Mouse (Mus musculus) hindbrain, embryonic 13.5 days (tissue): ENCODE measurements around the gene Zfp760. TPM values are rescaled to one million over a fixed set of nuclear protein-coding genes. Genes with fewer than 3 reads are reported as not detected.
A peak's percentile ranks its signal among the peaks of the same experiment; 100 is the strongest.

Experiments used
- ATAC-seq: fragments of 200-750 bp; cut with Nextera tagmentation; 2 replicates; pipeline ENCODE4 v1.8.0; 2017; ENCODE audit warnings: moderate TSS enrichment; ENCODE audit not compliant: low FRiP score
- H3K27ac ChIP-seq: fragments of 300-500 bp; sonication (generic); 2 replicates; pipeline ENCODE4 v1.5.1; 2015; ENCODE audit warnings: inconsistent platforms, mild to moderate bottlenecking, moderate library complexity
- H3K27me3 ChIP-seq: fragments of 300-500 bp; sonication (generic); 2 replicates; pipeline ENCODE4 v1.6.1; 2015; ENCODE audit warnings: mild to moderate bottlenecking, inconsistent platforms
- H3K36me3 ChIP-seq: fragments of 300-500 bp; sonication (generic); 2 replicates; pipeline ENCODE4 v1.6.1; 2015; ENCODE audit warnings: mild to moderate bottlenecking, inconsistent platforms
- H3K4me1 ChIP-seq: fragments of 300-500 bp; sonication (generic); replicated peaks from 2 replicates; pipeline ENCODE4 v1.6.1; 2015; ENCODE audit warnings: inconsistent platforms
- H3K4me2 ChIP-seq: fragments of 300-500 bp; sonication (generic); 2 replicates; pipeline ENCODE4 v1.6.1; 2015; ENCODE audit warnings: inconsistent platforms, mild to moderate bottlenecking, moderate library complexity
- H3K4me3 ChIP-seq: fragments of 300-500 bp; sonication (generic); 2 replicates; pipeline ENCODE4 v1.5.1; 2015; ENCODE audit warnings: mild to moderate bottlenecking, inconsistent platforms
- H3K9ac ChIP-seq: fragments of 300-500 bp; sonication (generic); 2 replicates; pipeline ENCODE4 v1.6.1; 2015; ENCODE audit warnings: mild to moderate bottlenecking, inconsistent platforms
- H3K9me3 ChIP-seq: fragments of 300-500 bp; sonication (generic); 2 replicates; pipeline ENCODE4 v1.6.1; 2016; ENCODE audit warnings: inconsistent platforms
- WGBS: fragments of 180-500 bp; shearing (Covaris S2); methylation state at CpG from one replicate; pipeline ENCODE4 v1.1.7; 2015; 5-methylcytosine and 5-hydroxymethylcytosine counted together
- polyA plus RNA-seq: library from polyadenylated mRNA; unstranded; fragments of >200 nt; fragmentation: Nextera tagmentation; extraction: Ambion mirVana; gene quantifications from 2 replicates; pipeline ENCODE4 v1.2.1, GENCODE M21; 2015

The Zfp760 gene
- polyA plus RNA-seq, 1 experiment from 2014 or later, result 14.2 TPM

DNA sequence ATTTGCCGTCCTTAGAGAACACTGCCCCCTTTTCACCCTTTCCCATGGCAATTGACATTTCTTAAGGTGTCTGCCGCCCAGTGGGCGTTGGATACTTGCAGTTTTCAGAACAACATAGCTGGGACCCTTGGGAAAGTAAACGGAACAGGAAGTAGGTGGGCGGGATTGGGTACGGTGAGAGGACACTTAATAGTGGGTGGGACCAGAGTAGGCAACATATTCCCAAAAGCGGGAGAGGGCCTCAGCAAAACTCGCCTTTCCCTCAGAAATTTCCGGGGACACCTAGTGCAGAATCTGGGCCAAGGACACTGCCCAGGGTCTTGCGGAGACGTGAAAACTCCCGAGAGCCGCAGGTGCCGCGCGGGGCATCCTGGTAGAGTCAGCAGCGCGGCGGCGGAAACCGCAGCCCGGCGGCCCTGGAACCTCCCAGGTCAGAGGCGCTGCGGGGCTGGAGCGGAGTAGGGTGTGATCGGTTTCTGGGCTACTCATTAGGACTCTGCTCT, 26.0 kb downstream of the Zfp760 start:
- peaks cover 10% of the 10 kb centered on the region for H3K4me1 ChIP-seq
- H3K4me3 ChIP-seq, result peak overlapping the region; percentile 63
- 0% methylated on average over 27 of the region's 27 CpGs for WGBS
- H3K9ac ChIP-seq, result peak overlapping the region; percentile 83
- no peaks in the 10 kb centered on the region for H3K27me3 ChIP-seq
- H3K4me2 ChIP-seq, result peak overlapping the region; percentile 57
- H3K27ac ChIP-seq, result peak overlapping the region; percentile 88
- no peaks in the 10 kb centered on the region for H3K9me3 ChIP-seq
- ATAC-seq, result peak; percentile 98
- H3K36me3 ChIP-seq, result peaks cover 15% of the 10 kb centered on the region

GRCm38 (mm10) chr17:21752791-21753190, 45.2 kb downstream of the Zfp760 start:
- WGBS, result 56% methylated on average over 2 of the region's 2 CpGs
- H3K4me1 ChIP-seq, result peaks cover 14% of the 10 kb centered on the region
- H3K9me3 ChIP-seq, result no peaks in the 10 kb centered on the region
- H3K4me2 ChIP-seq, result no peak overlapping the region
- ATAC-seq, result no peak
- H3K27me3 ChIP-seq, result 0 out of 2 replicates have a peak, but pooled peaks cover 2% of the 10 kb centered on the region
- no peak overlapping the region for H3K4me3 ChIP-seq
- H3K27ac ChIP-seq, result no peak overlapping the region
- H3K9ac ChIP-seq, result no peak overlapping the region
- peaks cover 7% of the 10 kb centered on the region for H3K36me3 ChIP-seq

DNA sequence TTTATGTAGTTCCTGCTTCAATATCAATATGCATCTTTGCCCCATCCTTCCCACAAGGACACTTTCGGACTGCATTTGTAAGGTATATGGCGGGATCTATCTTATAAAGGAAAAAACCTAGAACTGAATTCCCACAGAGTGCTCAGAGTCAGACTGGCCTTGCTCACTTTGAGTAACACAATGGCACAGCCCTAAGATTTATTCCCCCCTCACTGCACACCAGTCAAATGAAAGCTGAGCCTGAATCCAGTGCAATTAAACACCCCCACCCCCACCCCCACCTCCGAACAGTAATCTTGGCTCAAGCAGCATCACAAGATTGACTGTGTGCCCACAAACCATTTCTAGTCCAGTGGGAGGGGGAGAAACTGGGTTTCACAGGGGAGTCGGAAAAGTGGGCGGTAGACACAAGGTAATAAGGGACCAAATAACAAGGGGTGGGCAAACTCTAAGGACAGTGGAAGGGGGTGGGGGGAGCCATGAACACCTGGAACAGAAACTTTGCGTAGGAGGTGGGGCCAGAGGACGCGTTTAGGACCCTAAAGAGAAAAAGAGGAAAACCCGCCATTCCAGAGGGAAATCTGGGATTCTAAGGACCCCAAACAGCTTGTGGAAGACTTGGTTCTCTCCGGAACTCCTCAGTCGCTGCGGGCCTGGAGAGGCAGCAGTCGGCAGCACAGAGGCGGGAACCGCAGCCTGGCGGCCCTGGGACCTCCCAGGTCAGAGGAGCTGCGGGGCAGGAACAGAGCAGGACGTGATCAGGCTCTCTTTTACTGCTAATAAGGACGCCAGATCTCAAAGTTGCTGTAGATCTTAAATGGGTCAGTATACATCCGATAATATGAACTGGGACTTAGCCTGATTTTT, 46.0 kb downstream of the Zfp760 start:
- 0 out of 2 replicates have a peak, but pooled peaks have one; percentile 52 for ATAC-seq
- WGBS, result 11% methylated on average over 20 of the region's 20 CpGs
- Histone ChIP-seq H3K27ac (no peak overlapping the region), H3K27me3 (0 out of 2 replicates have a peak, but pooled peaks cover 2% of the 10 kb centered on the region), H3K36me3 (peaks cover 3% of the 10 kb centered on the region; the same call in 1 of the 2 replicates), H3K9ac (peak overlapping the region; percentile 51), H3K9me3 (no peaks in the 10 kb centered on the region), H3K4me1 (peaks cover 14% of the 10 kb centered on the region), H3K4me2 (peak overlapping the region; percentile 57), H3K4me3 (peak overlapping the region; percentile 37)

DNA sequence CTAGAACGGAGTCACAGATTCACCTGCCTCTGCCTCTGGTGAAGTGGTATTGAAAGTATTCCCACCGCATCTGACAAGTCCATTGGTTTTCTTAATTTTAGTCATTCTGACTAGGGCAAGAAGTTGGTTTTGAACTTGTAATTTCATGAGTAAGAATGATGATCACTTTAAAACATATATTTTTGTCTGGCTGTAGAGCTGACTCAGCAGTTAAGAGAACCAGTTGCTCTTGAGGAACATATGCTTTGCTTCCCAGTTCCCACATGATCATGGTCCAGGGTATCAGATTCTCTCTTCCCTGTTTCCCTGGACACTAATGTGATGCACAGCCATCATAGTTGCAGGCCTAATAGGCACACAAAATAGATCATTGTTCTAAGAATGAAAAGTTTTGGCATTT, 62.8 kb downstream of the Zfp760 start:
- H3K4me1 ChIP-seq, result no peaks in the 10 kb centered on the region
- H3K36me3 ChIP-seq, result no peaks in the 10 kb centered on the region
- 89% methylated on average over 2 of the region's 2 CpGs for WGBS
- ATAC-seq, result no peak
- no peaks in the 10 kb centered on the region for H3K9me3 ChIP-seq
- no peaks in the 10 kb centered on the region for H3K27me3 ChIP-seq
- H3K4me3 ChIP-seq, result no peak overlapping the region
- H3K27ac ChIP-seq, result no peak overlapping the region
- no peak overlapping the region for H3K9ac ChIP-seq
- no peak overlapping the region for H3K4me2 ChIP-seq

Other genes starting within 250 kb of the Zfp760 start
- 10.0 and 10.4 TPM in 2 replicates for gene Zfp53, start 218.7 kb upstream of the Zfp760 start, polyA plus RNA-seq
- gene Zfp52, start 172.2 kb upstream of the Zfp760 start, polyA plus RNA-seq, result 1.9 and 2.5 TPM in 2 replicates
- 16.0 and 18.1 TPM in 2 replicates for gene Zfp948, start 140.7 kb upstream of the Zfp760 start, polyA plus RNA-seq
- 11.7 and 12.9 TPM in 2 replicates for gene Zfp983, start 57.1 kb upstream of the Zfp760 start, polyA plus RNA-seq
- 16.8 and 21.3 TPM in 2 replicates for gene Gm10226, start 15.9 kb upstream of the Zfp760 start, polyA plus RNA-seq
- 10.3 and 11.4 TPM in 2 replicates for gene Zfp229, start 23.1 kb downstream of the Zfp760 start, polyA plus RNA-seq
- gene Zfp820, start 138.0 kb downstream of the Zfp760 start, polyA plus RNA-seq, result 2.5 and 2.9 TPM in 2 replicates
- gene Zfp995, start 202.2 kb downstream of the Zfp760 start, polyA plus RNA-seq, result 10.2 and 12.6 TPM in 2 replicates